Mouse (Mus musculus): ENCODE data around the gene Gm11639.

DNA sequence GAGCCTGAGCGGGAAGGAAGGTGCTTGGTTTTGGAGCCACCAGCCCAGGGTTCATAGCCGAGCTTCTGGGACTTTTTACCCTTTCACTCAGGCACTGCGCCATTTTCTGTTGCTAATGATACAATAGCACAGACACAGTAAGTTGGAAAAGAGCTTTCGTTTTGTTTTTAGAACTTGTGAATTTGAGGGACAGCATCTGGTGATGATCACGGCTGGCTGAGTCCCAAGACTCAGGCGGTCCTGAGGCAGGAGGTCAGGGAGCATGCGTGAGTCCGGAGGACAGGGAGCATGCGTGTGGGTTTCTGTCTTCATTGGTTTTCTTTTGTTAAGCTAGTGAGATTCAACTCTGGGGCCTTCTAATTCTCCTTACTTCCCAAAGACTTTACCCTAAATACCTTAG lies 45.9 kb upstream of the Gm11639 start:
- TF ChIP-seq CTCF (conservative IDR thresholded peaks at IDR 0.05 in 1 of 2, IDR thresholded peaks at IDR 0.05 in 1 of 2; ENCODE audit: low read depth in 2 of 2, low read length in 2 of 2) (no peak), ZC3H11A (IDR thresholded peaks at IDR 0.05; ENCODE audit: low read depth, low read length) (no peak), USF2 (conservative IDR thresholded peaks at IDR 0.05; ENCODE audit: low read depth, low read length) (no peak), EP300 (IDR thresholded peaks at IDR 0.05; ENCODE audit: low read length) (no peak), ELF1 (IDR thresholded peaks at IDR 0.05; ENCODE audit: low read depth, low read length) (no peak), POLR2A (IDR thresholded peaks at IDR 0.05; ENCODE audit: low read depth, low read length) (no peak), HCFC1 (IDR thresholded peaks at IDR 0.05; ENCODE audit: low read depth, low read length) (no peak), JUND (conservative IDR thresholded peaks at IDR 0.05; ENCODE audit: low read depth, low read length) (no peak), SMC3 (IDR thresholded peaks at IDR 0.05; ENCODE audit: low read depth, low read length) (no peak), NRF1 (IDR thresholded peaks at IDR 0.05; ENCODE audit: low read depth, low read length) (no peak), MAX (IDR thresholded peaks at IDR 0.05; ENCODE audit: low read length) (no peak), MAFK (IDR thresholded peaks at IDR 0.05; ENCODE audit: insufficient replicate concordance, low read length) (no peak), KAT2A (IDR thresholded peaks at IDR 0.05; ENCODE audit: insufficient replicate concordance, low read length) (no peak)

Measured in CH12.LX (cell line).